Mouse (Mus musculus): ENCODE measurements around the gene F2. TPM values are rescaled to one million over a fixed set of nuclear protein-coding genes. Genes with fewer than 3 reads are reported as not detected.

The F2 gene
- polyA plus RNA-seq, 1 experiment from 2014 or later, result 0.36 TPM

DNA sequence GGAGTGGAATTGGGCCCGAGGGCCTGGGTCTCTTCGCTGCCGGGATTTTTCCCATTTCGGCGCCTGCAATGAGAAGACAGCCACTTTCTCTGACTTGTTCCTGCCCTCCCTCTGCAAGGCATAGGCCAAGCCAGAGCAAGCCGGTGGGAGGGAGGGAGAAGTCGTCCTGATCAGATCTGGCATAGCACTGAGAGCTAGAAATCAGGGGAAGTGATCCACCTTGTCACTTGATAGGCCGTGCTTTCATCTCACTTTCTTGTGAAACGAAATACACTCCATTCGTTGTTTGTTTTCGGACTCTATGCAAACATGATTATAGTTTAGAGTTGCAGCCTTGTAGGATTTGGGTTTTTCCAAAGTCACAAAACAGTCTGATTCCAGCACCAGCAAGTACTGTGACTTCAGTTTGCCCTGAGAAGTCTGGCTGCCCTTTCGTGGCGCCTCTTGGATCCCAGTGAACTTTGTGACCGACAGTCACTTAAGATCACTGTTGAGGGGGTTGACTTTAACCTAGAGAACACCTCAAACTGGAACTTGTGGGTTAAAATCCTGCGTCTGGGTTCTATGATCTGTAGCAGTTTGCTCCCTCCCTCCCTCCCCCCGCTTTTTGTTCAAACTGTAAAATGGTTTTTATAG, 14.3 kb upstream of the F2 start:
- Histone ChIP-seq H3K4me2 (ENCODE audit: low read depth, low read length) (peak overlapping the region; percentile 85), H3K9me3 (ENCODE audit: control insufficient read depth, low read length) (no peaks in the 10 kb centered on the region), H3K27me3 (ENCODE audit: control insufficient read depth, insufficient read depth, low read length) (no peaks in the 10 kb centered on the region), H3K4me3 (ENCODE audit: low read depth, low read length) (peak overlapping the region; percentile 92), H3K27ac (ENCODE audit: low read depth, low read length) (peak overlapping the region; percentile 72), H3K36me3 (ENCODE audit: control insufficient read depth, insufficient read depth, low read length) (peaks cover 47% of the 10 kb centered on the region), H3K9ac (replicated peaks; ENCODE audit: low read depth, low read length) (peak overlapping the region; percentile 66), H3K4me1 (ENCODE audit: control insufficient read depth, insufficient read depth, low read length) (peaks cover 15% of the 10 kb centered on the region)
- peak; percentile 47 for ATAC-seq (ENCODE audit: low read depth)
- 18% methylated on average over 16 of the region's 16 CpGs for WGBS

- no peaks in the 10 kb centered on the region for H3K9me3 ChIP-seq (ENCODE audit: control insufficient read depth, low read length)
- H3K27me3 ChIP-seq (ENCODE audit: control insufficient read depth, insufficient read depth, low read length), result no peaks in the 10 kb centered on the region
- peak within 1 kb of the TSS; percentile 100 for H3K4me2 ChIP-seq (ENCODE audit: low read depth, low read length)
- peak; percentile 95 for ATAC-seq (ENCODE audit: low read depth)
- peak within 1 kb of the TSS; percentile 89 for H3K9ac ChIP-seq (replicated peaks; ENCODE audit: low read depth, low read length)
- H3K27ac ChIP-seq (ENCODE audit: low read depth, low read length), result peak within 1 kb of the TSS; percentile 78
- under 1% methylated on average over 44 of the region's 44 CpGs for WGBS
- H3K4me1 ChIP-seq (ENCODE audit: control insufficient read depth, insufficient read depth, low read length), result peaks cover 15% of the 10 kb centered on the region
- peak within 1 kb of the TSS; percentile 92 for H3K4me3 ChIP-seq (ENCODE audit: low read depth, low read length)
- peaks cover 47% of the 10 kb centered on the region for H3K36me3 ChIP-seq (ENCODE audit: control insufficient read depth, insufficient read depth, low read length)
Measured at GRCm38 (mm10) chr2:91649553-91650359, 13.5 kb upstream of the F2 start, which contains the start of the genes Zfp408 and Arhgap1. Zfp408 (minus strand) TSS chr2:91649791. Arhgap1 (plus strand) TSS chr2:91649860.

DNA sequence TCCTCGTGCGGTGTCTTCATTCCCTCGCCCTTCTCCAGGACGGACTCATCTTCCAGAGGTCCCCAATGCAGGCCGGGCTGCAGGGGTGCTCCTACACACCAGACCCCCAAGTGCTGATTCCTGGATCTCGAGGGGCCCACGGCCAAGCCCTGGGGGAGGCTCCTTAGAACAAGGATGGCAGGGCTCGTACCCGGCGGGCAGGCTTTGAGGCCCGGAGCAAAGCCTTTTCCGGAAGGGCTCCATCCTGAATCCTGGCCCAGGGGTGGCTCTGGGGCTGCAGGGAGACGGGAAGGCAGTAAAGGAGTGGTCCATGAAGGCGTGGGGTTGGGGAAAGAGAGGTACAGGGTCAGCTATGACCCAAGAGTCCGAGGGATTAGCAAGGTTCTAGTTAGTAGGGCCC, 12.9 kb upstream of the F2 start:
- Histone ChIP-seq H3K4me1 (ENCODE audit: control insufficient read depth, insufficient read depth, low read length) (peaks cover 15% of the 10 kb centered on the region), H3K4me2 (ENCODE audit: low read depth, low read length) (peak overlapping the region; percentile 100), H3K9me3 (ENCODE audit: control insufficient read depth, low read length) (no peaks in the 10 kb centered on the region), H3K27ac (ENCODE audit: low read depth, low read length) (peak overlapping the region; percentile 78; the same call in 1 of the 2 replicates), H3K4me3 (ENCODE audit: low read depth, low read length) (peak overlapping the region; percentile 92), H3K27me3 (ENCODE audit: control insufficient read depth, insufficient read depth, low read length) (no peaks in the 10 kb centered on the region), H3K9ac (replicated peaks; ENCODE audit: low read depth, low read length) (peak overlapping the region; percentile 89), H3K36me3 (ENCODE audit: control insufficient read depth, insufficient read depth, low read length) (peaks cover 49% of the 10 kb centered on the region)
- ATAC-seq (ENCODE audit: low read depth), result peak; percentile 18; the same call in 1 of the 2 replicates
- WGBS, result 6% methylated on average over 15 of the region's 15 CpGs

- H3K9me3 ChIP-seq (ENCODE audit: control insufficient read depth, low read length), result no peaks in the 10 kb centered on the region
- ATAC-seq (ENCODE audit: low read depth), result no peak
- peaks cover 15% of the 10 kb centered on the region for H3K4me1 ChIP-seq (ENCODE audit: control insufficient read depth, insufficient read depth, low read length)
- no peak overlapping the region for H3K4me2 ChIP-seq (ENCODE audit: low read depth, low read length)
- H3K27me3 ChIP-seq (ENCODE audit: control insufficient read depth, insufficient read depth, low read length), result no peaks in the 10 kb centered on the region
- H3K9ac ChIP-seq (replicated peaks; ENCODE audit: low read depth, low read length), result no peak overlapping the region
- peaks cover 50% of the 10 kb centered on the region for H3K36me3 ChIP-seq (ENCODE audit: control insufficient read depth, insufficient read depth, low read length)
- no peak overlapping the region for H3K4me3 ChIP-seq (ENCODE audit: low read depth, low read length)
- 28% methylated on average over 1 of the region's 1 CpGs for WGBS
- no peak overlapping the region for H3K27ac ChIP-seq (ENCODE audit: low read depth, low read length)
Measured at GRCm38 (mm10) chr2:91646733-91647132, 10.5 kb upstream of the F2 start.

- Histone ChIP-seq H3K4me1 (ENCODE audit: control insufficient read depth, insufficient read depth, low read length) (peaks cover 11% of the 10 kb centered on the region), H3K4me3 (ENCODE audit: low read depth, low read length) (no peak overlapping the region), H3K27ac (ENCODE audit: low read depth, low read length) (no peak overlapping the region), H3K9ac (replicated peaks; ENCODE audit: low read depth, low read length) (no peak overlapping the region), H3K27me3 (ENCODE audit: control insufficient read depth, insufficient read depth, low read length) (no peaks in the 10 kb centered on the region), H3K9me3 (ENCODE audit: control insufficient read depth, low read length) (no peaks in the 10 kb centered on the region), H3K4me2 (ENCODE audit: low read depth, low read length) (no peak overlapping the region), H3K36me3 (ENCODE audit: control insufficient read depth, insufficient read depth, low read length) (peaks cover 47% of the 10 kb centered on the region)
- no peak for ATAC-seq (ENCODE audit: low read depth)
- 91% methylated on average over 11 of the region's 11 CpGs for WGBS
Measured at GRCm38 (mm10) chr2:91645811-91646210, 9.6 kb upstream of the F2 start.

DNA sequence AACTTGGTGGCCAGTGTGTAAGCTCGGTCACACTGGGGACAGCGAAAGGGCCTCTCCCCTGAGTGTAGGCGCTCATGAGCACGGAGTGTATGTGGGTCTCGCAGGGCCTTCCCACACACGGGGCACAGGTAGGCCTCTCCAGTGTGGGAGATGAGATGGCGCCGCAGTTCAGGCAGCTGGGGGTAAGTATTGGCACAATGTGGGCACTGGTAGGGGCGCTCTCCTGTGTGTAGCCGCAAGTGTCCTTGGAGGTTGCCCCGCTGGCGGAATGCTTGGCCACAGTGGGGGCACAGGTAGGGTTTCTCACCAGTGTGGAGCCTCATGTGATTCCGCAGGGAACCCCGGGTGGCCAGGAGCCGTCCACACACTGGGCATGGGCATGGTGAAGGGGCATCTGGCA, 9.1 kb upstream of the F2 start:
- Histone ChIP-seq H3K9me3 (ENCODE audit: control insufficient read depth, low read length) (no peaks in the 10 kb centered on the region), H3K27ac (ENCODE audit: low read depth, low read length) (no peak overlapping the region), H3K36me3 (ENCODE audit: control insufficient read depth, insufficient read depth, low read length) (peaks cover 47% of the 10 kb centered on the region), H3K27me3 (ENCODE audit: control insufficient read depth, insufficient read depth, low read length) (no peaks in the 10 kb centered on the region), H3K9ac (replicated peaks; ENCODE audit: low read depth, low read length) (no peak overlapping the region), H3K4me1 (ENCODE audit: control insufficient read depth, insufficient read depth, low read length) (peaks cover 7% of the 10 kb centered on the region), H3K4me2 (ENCODE audit: low read depth, low read length) (no peak overlapping the region), H3K4me3 (ENCODE audit: low read depth, low read length) (no peak overlapping the region)
- WGBS, result 96% methylated on average over 15 of the region's 15 CpGs
- ATAC-seq (ENCODE audit: low read depth), result no peak

DNA sequence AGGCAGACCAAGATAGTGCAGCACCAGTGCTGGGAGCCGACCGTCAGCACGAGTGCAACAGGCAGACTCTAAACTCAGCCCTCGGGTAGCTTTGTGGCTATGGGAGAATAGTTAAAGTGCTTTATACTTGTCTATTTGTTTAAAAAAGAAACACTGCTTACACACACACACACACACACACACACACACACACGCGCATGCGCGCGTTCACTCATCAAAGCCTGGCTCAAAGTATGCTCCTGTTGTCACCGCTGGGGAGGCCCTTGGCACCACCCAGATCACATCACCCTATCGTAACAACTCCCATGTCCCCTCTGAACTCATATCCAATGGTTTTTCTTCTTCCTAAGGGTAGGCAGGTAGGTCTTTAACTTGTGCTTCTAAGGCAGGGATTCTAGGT, 7.8 kb upstream of the F2 start:
- Histone ChIP-seq H3K9me3 (ENCODE audit: control insufficient read depth, low read length) (no peaks in the 10 kb centered on the region), H3K9ac (replicated peaks; ENCODE audit: low read depth, low read length) (no peak overlapping the region), H3K4me1 (ENCODE audit: control insufficient read depth, insufficient read depth, low read length) (peaks cover 6% of the 10 kb centered on the region), H3K4me3 (ENCODE audit: low read depth, low read length) (no peak overlapping the region), H3K4me2 (ENCODE audit: low read depth, low read length) (no peak overlapping the region), H3K36me3 (ENCODE audit: control insufficient read depth, insufficient read depth, low read length) (peaks cover 47% of the 10 kb centered on the region), H3K27ac (ENCODE audit: low read depth, low read length) (no peak overlapping the region), H3K27me3 (ENCODE audit: control insufficient read depth, insufficient read depth, low read length) (no peaks in the 10 kb centered on the region)
- 97% methylated on average over 11 of the region's 11 CpGs for WGBS
- ATAC-seq (ENCODE audit: low read depth), result no peak

GRCm38 (mm10) chr2:91642825-91643415, 6.7 kb upstream of the F2 start:
- Histone ChIP-seq H3K4me2 (ENCODE audit: low read depth, low read length) (no peak overlapping the region), H3K9ac (replicated peaks; ENCODE audit: low read depth, low read length) (no peak overlapping the region), H3K4me1 (ENCODE audit: control insufficient read depth, insufficient read depth, low read length) (no peaks in the 10 kb centered on the region), H3K9me3 (ENCODE audit: control insufficient read depth, low read length) (no peaks in the 10 kb centered on the region), H3K4me3 (ENCODE audit: low read depth, low read length) (no peak overlapping the region), H3K27ac (ENCODE audit: low read depth, low read length) (no peak overlapping the region), H3K36me3 (ENCODE audit: control insufficient read depth, insufficient read depth, low read length) (peaks cover 47% of the 10 kb centered on the region), H3K27me3 (ENCODE audit: control insufficient read depth, insufficient read depth, low read length) (no peaks in the 10 kb centered on the region)
- no peak for ATAC-seq (ENCODE audit: low read depth)
- WGBS, result 86% methylated on average over 2 of the region's 2 CpGs

DNA sequence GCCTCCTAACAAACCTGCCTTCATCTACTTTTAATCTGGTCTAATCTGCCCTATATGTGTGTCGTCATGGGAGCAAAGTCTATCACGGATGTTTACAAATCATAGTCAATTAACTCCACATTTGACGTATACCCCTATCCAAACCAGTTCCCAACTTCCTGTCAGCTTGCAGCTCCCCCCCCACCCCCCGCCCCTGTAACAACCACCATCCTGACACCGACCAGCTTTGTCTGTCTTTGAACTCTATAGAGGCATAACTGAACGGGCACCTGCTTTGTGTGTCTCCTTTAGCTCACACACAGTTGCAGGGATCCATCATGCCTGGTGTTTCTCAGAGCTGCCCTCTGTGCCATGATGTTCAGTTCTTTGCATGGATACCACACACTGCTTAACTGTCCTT, 2.7 kb upstream of the F2 start:
- 85% methylated on average over 6 of the region's 6 CpGs for WGBS
- Histone ChIP-seq H3K4me2 (ENCODE audit: low read depth, low read length) (no peak overlapping the region), H3K4me1 (ENCODE audit: control insufficient read depth, insufficient read depth, low read length) (no peaks in the 10 kb centered on the region), H3K9ac (replicated peaks; ENCODE audit: low read depth, low read length) (no peak overlapping the region), H3K4me3 (ENCODE audit: low read depth, low read length) (no peak overlapping the region), H3K27me3 (ENCODE audit: control insufficient read depth, insufficient read depth, low read length) (no peaks in the 10 kb centered on the region), H3K27ac (ENCODE audit: low read depth, low read length) (no peak overlapping the region), H3K36me3 (ENCODE audit: control insufficient read depth, insufficient read depth, low read length) (peaks cover 8% of the 10 kb centered on the region), H3K9me3 (ENCODE audit: control insufficient read depth, low read length) (no peaks in the 10 kb centered on the region)
- no peak for ATAC-seq (ENCODE audit: low read depth)
